Mouse (Mus musculus): ENCODE measurements around the gene Tmpo. TPM values are rescaled to one million over a fixed set of nuclear protein-coding genes. Genes with fewer than 3 reads are reported as not detected.

Tmpo gene
- polyA plus RNA-seq, 1 experiment from 2014 or later: 400 TPM

Other genes with a start within 250 kb of the Tmpo start
- 33.0 and 35.4 TPM in 2 replicates for gene Apaf1, start 98.5 kb downstream of the Tmpo start, polyA plus RNA-seq (2016; fragmentation: Nextera tagmentation; extraction: Ambion mirVana)
- gene Ikbip, start 98.4 kb downstream of the Tmpo start, polyA plus RNA-seq (2016; fragmentation: Nextera tagmentation; extraction: Ambion mirVana): 47.2 and 48.5 TPM in 2 replicates
- gene Slc25a3, start 57.3 kb downstream of the Tmpo start, polyA plus RNA-seq (2016; fragmentation: Nextera tagmentation; extraction: Ambion mirVana): 400 and 412 TPM in 2 replicates